Mouse (Mus musculus) G1E (cell line): ENCODE measurements around the gene Gna15. TPM values are rescaled to one million over a fixed set of nuclear protein-coding genes. Genes with fewer than 3 reads are reported as not detected.

Source experiments
- ATAC-seq: 2 replicates; pipeline ENCODE4 v1.8.0; 2016; ENCODE audit warnings: mild to moderate bottlenecking; ENCODE audit not compliant: insufficient number of reproducible peaks, poor library complexity, low FRiP score, severe bottlenecking; ENCODE audit errors: extremely low read depth
- DNase-seq: peaks from one replicate; pipeline ENCODE4 v3.0.0; 2012; ENCODE audit warnings: low spot score
- H3K27me3 ChIP-seq: 2 replicates; pipeline ENCODE4 v1.6.1; 2012; ENCODE audit warnings: mild to moderate bottlenecking, low read length, inconsistent platforms; ENCODE audit not compliant: insufficient read depth
- H3K36me3 ChIP-seq: replicated peaks from 2 replicates; pipeline ENCODE3; 2012; ENCODE audit warnings: mild to moderate bottlenecking, inconsistent platforms
- H3K4me1 ChIP-seq: 2 replicates; pipeline ENCODE4 v1.6.1; 2012; ENCODE audit warnings: low read depth, low read length, inconsistent platforms, mixed read lengths; ENCODE audit not compliant: insufficient read depth
- H3K4me3 ChIP-seq: 2 replicates; pipeline ENCODE4 v1.5.1; 2012; ENCODE audit warnings: low read depth, mild to moderate bottlenecking, inconsistent platforms, low read length, moderate library complexity, mixed read lengths
- H3K9me3 ChIP-seq: replicated peaks from 2 replicates; pipeline ENCODE4 v1.6.1; 2012; ENCODE audit warnings: inconsistent platforms
- CTCF ChIP-seq: IDR thresholded peaks from 2 replicates; pipeline ENCODE4 v1.5.1; 2012; ENCODE audit warnings: low read depth, low read length, inconsistent platforms, mixed read lengths
- GATA1 ChIP-seq: IDR thresholded peaks from 2 replicates; pipeline ENCODE4 v1.6.1; 2012; ENCODE audit warnings: borderline replicate concordance, low read length, inconsistent platforms, mixed read lengths
- GATA2 ChIP-seq: IDR thresholded peaks from 2 replicates; pipeline ENCODE4 v1.6.1; 2012; ENCODE audit warnings: low read depth, low read length, inconsistent platforms, borderline replicate concordance
- POLR2AphosphoS5 ChIP-seq: IDR thresholded peaks from 2 replicates; pipeline ENCODE4 v1.6.1; 2012; ENCODE audit warnings: low read depth, low read length, inconsistent platforms; ENCODE audit not compliant: insufficient replicate concordance
- TAL1 ChIP-seq: conservative IDR thresholded peaks from 2 replicates; pipeline ENCODE4 v1.6.1; 2012; ENCODE audit warnings: low read depth, low read length, inconsistent platforms, mixed read lengths
- polyA plus RNA-seq: library from polyadenylated mRNA; stranded (reverse); fragments of >175 nt; gene quantifications from 2 replicates; pipeline ENCODE4 v1.2.3, GENCODE M21; 2012
- total RNA-seq, 2 experiments: library from RNA; stranded (forward) in 1 of 2; stranded (reverse) in 1 of 2; fragments of 200-1000 nt in 1 of 2; fragments of >200 nt in 1 of 2; fragmentation: Nextera tagmentation in 1 of 2; gene quantifications; 2 replicates each; pipeline ENCODE4 v1.2.3; 2014 to 2017

Gna15 gene
- total and polyA plus RNA-seq, 3 experiments: 16.5 to 22.5 (median 20.1) TPM

GRCm38 (mm10) chr10:81546332-81546731, 22.3 kb upstream of the Gna15 start:
- Histone ChIP-seq H3K4me3 (no peak overlapping the region; the same call in 1 of the 2 replicates), H3K36me3 (peaks cover 24% of the 10 kb centered on the region), H3K9me3 (no peaks in the 10 kb centered on the region), H3K27me3 (no peaks in the 10 kb centered on the region), H3K4me1 (peaks cover 77% of the 10 kb centered on the region)
- TF ChIP-seq TAL1 (no peak), GATA1 (no peak), GATA2 (no peak), POLR2AphosphoS5 (no peak), CTCF (no peak)
- no peak for ATAC-seq
- no peak for DNase-seq

- H3K4me1 ChIP-seq: peaks cover 73% of the 10 kb centered on the region
Observed at GRCm38 (mm10) chr10:81545161-81545747, 21.2 kb upstream of the Gna15 start, which contains the start of gene Gna11. Gna11 (minus strand) TSS chr10:81545190.

GRCm38 (mm10) chr10:81544296-81545160, 20.5 kb upstream of the Gna15 start:
- Histone ChIP-seq H3K27me3 (no peaks in the 10 kb centered on the region), H3K4me3 (peak overlapping the region; percentile 93), H3K36me3 (peaks cover 42% of the 10 kb centered on the region), H3K4me1 (peaks cover 73% of the 10 kb centered on the region), H3K9me3 (no peaks in the 10 kb centered on the region)
- no peak for TF ChIP-seq GATA1
- ATAC-seq (no peak), DNase-seq (peak; percentile 38)

More at GRCm38 (mm10) chr10:81545161-81545747, 21.2 kb upstream of the Gna15 start, which contains the start of gene Gna11:
- H3K27me3 ChIP-seq: no peaks in the 10 kb centered on the region
- TF ChIP-seq TAL1: no peak
- no peak for TF ChIP-seq CTCF
- TF ChIP-seq GATA2: no peak
- no peak for TF ChIP-seq GATA1
- no peak for TF ChIP-seq POLR2AphosphoS5
- H3K36me3 ChIP-seq: peaks cover 35% of the 10 kb centered on the region
- peak; percentile 94 for DNase-seq
- peak; percentile 87 for ATAC-seq
- H3K9me3 ChIP-seq: no peaks in the 10 kb centered on the region
- peak within 1 kb of the TSS; percentile 93 for H3K4me3 ChIP-seq

- Histone ChIP-seq H3K9me3 (no peaks in the 10 kb centered on the region), H3K4me1 (peaks cover 75% of the 10 kb centered on the region), H3K27me3 (no peaks in the 10 kb centered on the region), H3K4me3 (peak overlapping the region; percentile 93; the same call in 1 of the 2 replicates), H3K36me3 (peaks cover 51% of the 10 kb centered on the region)
- ATAC-seq: no peak
- DNase-seq: no peak
- TF ChIP-seq POLR2AphosphoS5 (no peak), CTCF (no peak), TAL1 (no peak), GATA1 (no peak), GATA2 (no peak)
Observed at GRCm38 (mm10) chr10:81543633-81544032, 19.6 kb upstream of the Gna15 start.

- TF ChIP-seq POLR2AphosphoS5: no peak
- TF ChIP-seq GATA2: no peak
- TF ChIP-seq GATA1: no peak
- TF ChIP-seq CTCF: no peak
- no peak for TF ChIP-seq TAL1
- Histone ChIP-seq H3K36me3 (peaks cover 59% of the 10 kb centered on the region), H3K4me3 (peak overlapping the region; percentile 93; the same call in 1 of the 2 replicates), H3K4me1 (peaks cover 83% of the 10 kb centered on the region), H3K27me3 (no peaks in the 10 kb centered on the region), H3K9me3 (no peaks in the 10 kb centered on the region)
- no peak for DNase-seq
- no peak for ATAC-seq
Observed at GRCm38 (mm10) chr10:81542727-81543460, 18.9 kb upstream of the Gna15 start.

GRCm38 (mm10) chr10:81541803-81542202, 17.8 kb upstream of the Gna15 start:
- DNase-seq: no peak
- no peak overlapping the region for H3K4me3 ChIP-seq
- no peaks in the 10 kb centered on the region for H3K27me3 ChIP-seq
- H3K36me3 ChIP-seq: peaks cover 70% of the 10 kb centered on the region
- TF ChIP-seq CTCF (no peak), GATA2 (no peak), GATA1 (no peak), TAL1 (no peak), POLR2AphosphoS5 (no peak)
- no peak for ATAC-seq
- no peaks in the 10 kb centered on the region for H3K9me3 ChIP-seq
- H3K4me1 ChIP-seq: peaks cover 87% of the 10 kb centered on the region
